Mouse (Mus musculus): Measurements from ENCODE around the gene Arhgap35. TPM values are rescaled to one million over a fixed set of nuclear protein-coding genes. Genes with fewer than 3 reads are reported as not detected.
"Not testable (repeated sequence)": the region's sequence is repeated elsewhere in the genome, so short reads cannot be mapped to it uniquely, and the experiment has no call there.

Gene Arhgap35
- polyA plus RNA-seq, 1 experiment = 26.8 TPM

DNA sequence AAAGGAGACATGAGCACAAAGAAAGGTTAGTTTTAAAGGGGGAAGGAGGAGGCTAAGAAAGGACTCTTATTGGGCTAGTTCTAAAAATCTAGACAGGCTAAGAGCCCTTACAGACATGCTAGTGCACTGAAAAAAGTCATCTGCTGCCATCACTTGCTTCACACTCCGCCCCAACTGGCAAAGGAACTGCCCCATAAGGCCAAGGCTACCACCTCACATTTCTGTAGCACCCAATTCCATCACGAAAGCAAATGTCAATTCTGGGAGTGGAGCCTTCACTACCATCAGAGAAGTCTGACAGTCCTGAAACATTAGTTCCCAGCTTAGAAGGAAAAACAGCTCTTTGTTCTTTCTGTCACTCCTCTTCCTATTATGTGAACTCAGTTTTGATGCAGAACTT, 4.4 kb downstream of the Arhgap35 start:
- Histone ChIP-seq H3K27me3 (ENCODE audit: control insufficient read depth, insufficient read depth, insufficient read length) (no peaks in the 10 kb centered on the region), H3K4me3 (ENCODE audit: insufficient read depth, poor library complexity, severe bottlenecking) (no peak overlapping the region), H3ac (ENCODE audit: control insufficient read depth, insufficient read length, low read depth) (no peak overlapping the region), H3K79me3 (ENCODE audit: low read depth) (peaks cover 72% of the 10 kb centered on the region), H3K36me3 (ENCODE audit: control insufficient read depth, insufficient read depth) (no peaks in the 10 kb centered on the region), H3K79me2 (ENCODE audit: control insufficient read depth, insufficient read depth) (peaks cover 88% of the 10 kb centered on the region)
- TF ChIP-seq USF1 (IDR thresholded peaks at IDR 0.05; ENCODE audit: low read depth) = no peak

DNA sequence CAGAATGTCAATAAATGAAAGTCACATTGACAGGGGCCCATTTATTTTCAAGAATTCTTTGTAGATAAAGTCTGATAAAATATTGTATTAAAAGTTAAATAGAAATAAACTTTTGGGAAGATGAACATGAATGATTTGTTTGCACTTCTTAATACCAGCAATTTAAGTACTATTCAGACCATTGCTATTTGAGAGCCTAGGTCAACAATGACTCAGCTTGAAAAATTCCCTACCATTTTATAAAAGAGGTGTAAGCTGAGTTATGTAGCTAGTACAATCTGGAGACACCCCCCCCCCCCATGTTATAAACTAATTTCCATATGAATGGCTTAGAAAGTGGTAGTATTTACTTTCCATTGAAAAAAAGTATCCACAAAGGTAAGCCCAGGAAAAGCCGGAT, 5.8 kb downstream of the Arhgap35 start:
- no peak overlapping the region for H3ac ChIP-seq (ENCODE audit: control insufficient read depth, insufficient read length, low read depth)
- TF ChIP-seq MYOG (IDR thresholded peaks at IDR 0.05; ENCODE audit: control insufficient read depth, extremely low read depth, insufficient read length) (no peak), FOSL1 (IDR thresholded peaks at IDR 0.05; ENCODE audit: insufficient read depth, low read length, poor library complexity, severe bottlenecking) (no peak), USF1 (IDR thresholded peaks at IDR 0.05; ENCODE audit: low read depth) (no peak), MYOD1 (IDR thresholded peaks at IDR 0.05; ENCODE audit: control insufficient read depth, insufficient read length, low read depth) (no peak), MAX (IDR thresholded peaks at IDR 0.05) (no peak), CTCF (IDR thresholded peaks at IDR 0.05; ENCODE audit: control insufficient read depth, insufficient read depth, insufficient read length) (no peak), CEBPB (IDR thresholded peaks at IDR 0.05; ENCODE audit: low read depth) (no peak)
- peaks cover 98% of the 10 kb centered on the region for H3K79me2 ChIP-seq (ENCODE audit: control insufficient read depth, insufficient read depth)
- H3K27me3 ChIP-seq (ENCODE audit: control insufficient read depth, insufficient read depth, insufficient read length) = no peaks in the 10 kb centered on the region
- H3K79me3 ChIP-seq (ENCODE audit: low read depth) = peaks cover 83% of the 10 kb centered on the region
- no peak overlapping the region for H3K4me3 ChIP-seq (ENCODE audit: insufficient read depth, poor library complexity, severe bottlenecking)
- H3K36me3 ChIP-seq (ENCODE audit: control insufficient read depth, insufficient read depth) = peaks cover 3% of the 10 kb centered on the region

DNA sequence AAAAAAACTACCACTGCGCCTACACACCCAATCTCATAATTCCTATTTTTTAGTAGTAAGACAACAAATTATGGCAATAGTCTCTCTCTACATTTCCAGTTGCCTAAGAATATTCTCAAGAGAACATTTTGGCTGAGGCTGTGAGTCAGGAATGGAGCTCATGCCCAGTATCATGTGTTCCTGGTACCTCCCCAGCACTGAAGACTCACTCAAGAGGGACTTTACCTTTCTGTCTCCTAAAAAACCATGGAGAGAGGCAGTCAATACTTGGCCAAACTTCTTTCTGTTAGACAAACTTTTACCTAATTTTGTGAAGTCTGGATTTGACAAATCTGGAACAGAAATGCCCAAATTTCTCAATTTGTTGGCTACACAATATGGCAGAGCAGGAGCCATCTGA, 6.7 kb downstream of the Arhgap35 start:
- Histone ChIP-seq H3K79me2 (ENCODE audit: control insufficient read depth, insufficient read depth) (peaks cover 98% of the 10 kb centered on the region), H3ac (ENCODE audit: control insufficient read depth, insufficient read length, low read depth) (no peak overlapping the region), H3K27me3 (ENCODE audit: control insufficient read depth, insufficient read depth, insufficient read length) (no peaks in the 10 kb centered on the region), H3K4me3 (ENCODE audit: insufficient read depth, poor library complexity, severe bottlenecking) (no peak overlapping the region), H3K36me3 (ENCODE audit: control insufficient read depth, insufficient read depth) (peaks cover 10% of the 10 kb centered on the region), H3K79me3 (ENCODE audit: low read depth) (peaks cover 83% of the 10 kb centered on the region)
- TF ChIP-seq CEBPB (IDR thresholded peaks at IDR 0.05; ENCODE audit: low read depth) = no peak

DNA sequence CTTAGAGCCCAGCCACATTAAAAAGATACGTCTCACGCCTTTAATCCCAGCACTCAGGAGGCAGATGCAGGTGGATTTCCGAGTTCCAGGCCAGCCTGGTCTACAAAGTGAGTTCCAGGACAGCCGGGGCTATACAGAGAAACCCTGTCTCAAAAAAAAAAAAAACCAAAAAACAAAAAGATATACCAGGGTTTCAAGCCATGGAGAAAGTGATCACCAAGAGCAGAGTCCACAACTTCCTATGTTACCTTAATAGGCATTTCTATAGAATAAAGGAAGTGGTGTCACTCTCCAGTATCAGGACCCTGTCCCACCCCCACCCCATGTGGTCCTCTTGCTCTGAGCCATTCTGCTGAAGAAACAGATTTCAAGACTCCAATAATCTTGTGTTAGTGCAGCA, 8.0 kb downstream of the Arhgap35 start:
- H3K79me2 ChIP-seq (ENCODE audit: control insufficient read depth, insufficient read depth) = peaks cover 98% of the 10 kb centered on the region
- H3K36me3 ChIP-seq (ENCODE audit: control insufficient read depth, insufficient read depth) = peaks cover 10% of the 10 kb centered on the region

DNA sequence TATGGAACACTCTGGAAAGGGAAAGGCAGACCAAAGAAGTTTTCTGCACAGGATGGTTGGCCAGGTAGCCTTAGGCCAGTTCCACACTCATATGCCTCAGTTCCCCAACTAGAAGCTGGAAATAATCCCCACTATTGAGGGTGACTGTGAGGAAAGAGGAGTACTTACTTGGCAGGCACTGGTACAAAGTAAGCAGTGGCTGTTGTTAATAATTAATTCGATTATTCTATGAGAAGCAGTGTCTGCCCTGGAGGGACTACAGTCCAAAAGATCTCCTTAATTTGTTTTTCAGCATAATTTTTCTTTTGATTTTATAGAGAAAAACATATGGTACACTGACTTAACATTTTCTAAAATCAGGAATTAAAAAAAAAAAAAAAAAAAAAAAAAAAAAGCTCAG, 10.7 kb downstream of the Arhgap35 start:
- TF ChIP-seq MAX (IDR thresholded peaks at IDR 0.05) = no peak
- peaks cover 98% of the 10 kb centered on the region for H3K79me2 ChIP-seq (ENCODE audit: control insufficient read depth, insufficient read depth)
- H3K4me3 ChIP-seq (ENCODE audit: insufficient read depth, poor library complexity, severe bottlenecking) = no peak overlapping the region
- peaks cover 16% of the 10 kb centered on the region for H3K36me3 ChIP-seq (ENCODE audit: control insufficient read depth, insufficient read depth)
- H3K79me3 ChIP-seq (ENCODE audit: low read depth) = peaks cover 81% of the 10 kb centered on the region
- H3K27me3 ChIP-seq (ENCODE audit: control insufficient read depth, insufficient read depth, insufficient read length) = no peaks in the 10 kb centered on the region
- no peak overlapping the region for H3ac ChIP-seq (ENCODE audit: control insufficient read depth, insufficient read length, low read depth)

More for the DNA sequence above, 8.0 kb downstream of the Arhgap35 start:
- H3K4me3 ChIP-seq (ENCODE audit: insufficient read depth, poor library complexity, severe bottlenecking); H3K27me3 ChIP-seq (ENCODE audit: control insufficient read depth, insufficient read depth, insufficient read length); H3ac ChIP-seq (ENCODE audit: control insufficient read depth, insufficient read length, low read depth): not testable (repeated sequence)
- H3K79me3 ChIP-seq (ENCODE audit: low read depth) = peaks cover 83% of the 10 kb centered on the region

DNA sequence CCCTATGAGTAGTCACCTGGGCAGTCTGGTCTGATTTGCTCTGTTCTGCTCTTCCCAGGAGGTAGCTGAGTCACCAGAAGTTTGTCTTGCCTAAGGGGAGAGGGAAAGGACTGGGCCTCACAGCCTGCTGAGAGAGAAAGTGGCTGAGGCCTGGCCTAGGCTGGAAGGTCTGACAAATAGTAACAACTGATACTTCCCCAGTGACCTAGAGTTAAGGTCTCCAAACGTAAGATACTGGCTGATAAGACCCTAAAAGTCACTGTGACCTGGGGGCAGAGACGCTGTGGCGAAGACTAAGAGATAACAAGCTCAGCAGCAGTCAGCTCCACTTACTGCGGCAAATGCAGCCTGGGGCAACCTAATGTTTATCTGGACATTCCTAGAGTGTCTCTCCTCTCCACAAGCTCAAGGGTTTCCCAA, 13.1 kb downstream of the Arhgap35 start:
- no peak for TF ChIP-seq CEBPB (IDR thresholded peaks at IDR 0.05; ENCODE audit: low read depth)
- no peak for TF ChIP-seq MYOD1 (IDR thresholded peaks at IDR 0.05; ENCODE audit: control insufficient read depth, insufficient read length, low read depth)
- TF ChIP-seq CTCF (IDR thresholded peaks at IDR 0.05; ENCODE audit: control insufficient read depth, insufficient read depth, insufficient read length) = no peak
- no peak for TF ChIP-seq USF1 (IDR thresholded peaks at IDR 0.05; ENCODE audit: low read depth)
- no peak for TF ChIP-seq MAX (IDR thresholded peaks at IDR 0.05)
- Histone ChIP-seq H3K36me3 (ENCODE audit: control insufficient read depth, insufficient read depth) (peaks cover 16% of the 10 kb centered on the region), H3K79me3 (ENCODE audit: low read depth) (peaks cover 92% of the 10 kb centered on the region), H3K4me3 (ENCODE audit: insufficient read depth, poor library complexity, severe bottlenecking) (no peak overlapping the region), H3K79me2 (ENCODE audit: control insufficient read depth, insufficient read depth) (peaks cover 100% of the 10 kb centered on the region), H3ac (ENCODE audit: control insufficient read depth, insufficient read length, low read depth) (no peak overlapping the region), H3K27me3 (ENCODE audit: control insufficient read depth, insufficient read depth, insufficient read length) (no peaks in the 10 kb centered on the region)

DNA sequence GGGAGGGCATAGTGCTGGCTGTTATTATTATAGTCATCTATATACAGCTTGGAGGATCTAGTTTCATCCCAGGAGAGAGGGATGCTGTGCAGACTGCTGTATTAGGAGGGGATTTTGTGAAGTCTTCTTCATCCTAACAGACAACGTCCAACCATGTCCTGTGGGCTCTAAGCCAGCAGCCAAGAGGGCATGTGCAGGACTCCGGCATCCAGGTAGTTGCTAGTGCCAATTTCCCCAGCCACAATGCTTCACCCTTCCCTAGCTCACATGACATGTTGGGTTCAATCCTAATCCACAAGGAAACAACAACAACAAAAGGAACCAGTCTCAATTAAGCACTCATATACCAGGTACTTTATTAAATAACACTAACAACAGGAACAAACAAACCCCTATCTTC, 15.8 kb downstream of the Arhgap35 start:
- H3ac ChIP-seq (ENCODE audit: control insufficient read depth, insufficient read length, low read depth) = no peak overlapping the region
- H3K79me3 ChIP-seq (ENCODE audit: low read depth) = peaks cover 92% of the 10 kb centered on the region
- TF ChIP-seq MYOG (IDR thresholded peaks at IDR 0.05; ENCODE audit: control insufficient read depth, extremely low read depth, insufficient read length) (no peak), FOSL1 (IDR thresholded peaks at IDR 0.05; ENCODE audit: insufficient read depth, low read length, poor library complexity, severe bottlenecking) (no peak), CTCF (IDR thresholded peaks at IDR 0.05; ENCODE audit: control insufficient read depth, insufficient read depth, insufficient read length) (no peak), CEBPB (IDR thresholded peaks at IDR 0.05; ENCODE audit: low read depth) (no peak), MAX (IDR thresholded peaks at IDR 0.05) (no peak), USF1 (IDR thresholded peaks at IDR 0.05; ENCODE audit: low read depth) (no peak), MYOD1 (IDR thresholded peaks at IDR 0.05; ENCODE audit: control insufficient read depth, insufficient read length, low read depth) (no peak)
- H3K79me2 ChIP-seq (ENCODE audit: control insufficient read depth, insufficient read depth) = peaks cover 100% of the 10 kb centered on the region
- H3K4me3 ChIP-seq (ENCODE audit: insufficient read depth, poor library complexity, severe bottlenecking) = no peak overlapping the region
- no peaks in the 10 kb centered on the region for H3K27me3 ChIP-seq (ENCODE audit: control insufficient read depth, insufficient read depth, insufficient read length)
- peaks cover 24% of the 10 kb centered on the region for H3K36me3 ChIP-seq (ENCODE audit: control insufficient read depth, insufficient read depth)
